Mouse (Mus musculus) MEL (cell line): ENCODE measurements around the gene Pank1. TPM values are rescaled to one million over a fixed set of nuclear protein-coding genes. Genes with fewer than 3 reads are reported as not detected.
A peak's percentile ranks its signal among the peaks of the same experiment; 100 is the strongest.

Source experiments
- DNase-seq: peaks from one replicate; pipeline ENCODE4 v3.0.0; 2011; ENCODE audit warnings: low read depth, low spot score
- H3K27ac ChIP-seq: 2 replicates; pipeline ENCODE4 v1.5.1; 2012; ENCODE audit warnings: low read depth, mild to moderate bottlenecking, control low read depth, low read length, moderate library complexity; ENCODE audit not compliant: control insufficient read depth
- H3K27me3 ChIP-seq, 2 experiments: fragments of 150-350 bp in 1 of 2; sonication (generic) in 1 of 2; 2 replicates each; pipeline ENCODE4 v1.6.1; 2012; ENCODE audit warnings: low read length in 2 of 2, mild to moderate bottlenecking in 2 of 2, improper control_type of control experiment in 1 of 2, moderate library complexity in 1 of 2; ENCODE audit not compliant: insufficient read depth in 2 of 2, control insufficient read depth in 1 of 2
- H3K36me3 ChIP-seq, 2 experiments: 2 replicates each; pipeline ENCODE4 v1.6.1; 2012 to 2014; ENCODE audit warnings: low read length in 2 of 2, improper control_type of control experiment in 1 of 2, inconsistent platforms in 1 of 2, mild to moderate bottlenecking in 1 of 2; ENCODE audit not compliant: insufficient read depth in 2 of 2, control insufficient read depth in 1 of 2
- H3K4me1 ChIP-seq, 2 experiments: fragments of 150-350 bp in 1 of 2; sonication (generic) in 1 of 2; 2 replicates each; pipeline ENCODE4 v1.6.1; 2012; ENCODE audit warnings: low read length in 2 of 2, improper control_type of control experiment in 1 of 2, mild to moderate bottlenecking in 1 of 2; ENCODE audit not compliant: insufficient read depth in 2 of 2, control insufficient read depth in 1 of 2
- H3K4me3 ChIP-seq, 2 experiments: fragments of 150-350 bp in 1 of 2; sonication (generic) in 1 of 2; 2 replicates each; pipeline ENCODE4 v1.5.1; 2012; ENCODE audit warnings: low read depth in 2 of 2, low read length in 2 of 2, mild to moderate bottlenecking in 2 of 2, moderate library complexity in 2 of 2, control low read depth in 1 of 2, improper control_type of control experiment in 1 of 2; ENCODE audit not compliant: control insufficient read depth in 1 of 2, insufficient read depth in 1 of 2
- H3K79me2 ChIP-seq: 2 replicates; pipeline ENCODE4 v1.6.1; 2012; ENCODE audit warnings: mild to moderate bottlenecking, low read length, moderate library complexity; ENCODE audit not compliant: control insufficient read depth, poor library complexity, insufficient read depth
- H3K9ac ChIP-seq: 2 replicates; pipeline ENCODE4 v1.6.1; 2012; ENCODE audit warnings: low read depth, mild to moderate bottlenecking, control low read depth, low read length, moderate library complexity; ENCODE audit not compliant: control insufficient read depth, poor library complexity, severe bottlenecking
- H3K9me3 ChIP-seq: fragments of 150-350 bp; sonication (generic); replicated peaks from 2 replicates; pipeline ENCODE4 v1.6.1; 2012; ENCODE audit warnings: mild to moderate bottlenecking, low read length, improper control_type of control experiment, moderate library complexity; ENCODE audit not compliant: insufficient read depth
- BHLHE40 ChIP-seq: IDR thresholded peaks from 2 replicates; pipeline ENCODE4 v1.6.1; 2012; ENCODE audit warnings: low read depth, mild to moderate bottlenecking, inconsistent platforms, low read length, improper control_type of control experiment, borderline replicate concordance
- CHD1 ChIP-seq: IDR thresholded peaks from 2 replicates; pipeline ENCODE4 v1.6.1; 2012; ENCODE audit warnings: low read depth, mild to moderate bottlenecking, inconsistent platforms, low read length, improper control_type of control experiment
- ELF1 ChIP-seq: IDR thresholded peaks from 2 replicates; pipeline ENCODE4 v1.6.1; 2014; ENCODE audit warnings: low read depth, mild to moderate bottlenecking, inconsistent platforms, low read length, improper control_type of control experiment, moderate library complexity
- ETS1 ChIP-seq: IDR thresholded peaks from 2 replicates; pipeline ENCODE4 v1.6.1; 2012; ENCODE audit warnings: low read depth, mild to moderate bottlenecking, inconsistent platforms, low read length, improper control_type of control experiment, moderate library complexity
- GATA1 ChIP-seq: IDR thresholded peaks from 2 replicates; pipeline ENCODE4 v1.6.1; 2011; ENCODE audit warnings: low read depth, low read length, improper control_type of control experiment
- KAT2A ChIP-seq: conservative IDR thresholded peaks from 2 replicates; pipeline ENCODE4 v1.6.1; 2012; ENCODE audit warnings: low read depth, low read length, improper control_type of control experiment, inconsistent platforms
- MYB ChIP-seq: IDR thresholded peaks from 2 replicates; pipeline ENCODE4 v1.6.1; 2011; ENCODE audit warnings: mild to moderate bottlenecking, low read depth, low read length, improper control_type of control experiment
- MYC ChIP-seq: IDR thresholded peaks from 2 replicates; pipeline ENCODE4 v1.6.1; 2011; ENCODE audit warnings: low read depth, mild to moderate bottlenecking, low read length, improper control_type of control experiment, moderate library complexity
- NELFE ChIP-seq: IDR thresholded peaks from 2 replicates; pipeline ENCODE4 v1.6.1; 2011; ENCODE audit warnings: low read depth, low read length, improper control_type of control experiment
- POLR2A ChIP-seq, 2 experiments: IDR thresholded peaks; 2 replicates each; pipeline ENCODE4 v1.6.1; 2011 to 2012; ENCODE audit warnings: low read length in 2 of 2, mild to moderate bottlenecking in 2 of 2, control low read depth in 1 of 2, improper control_type of control experiment in 1 of 2, low read depth in 1 of 2, moderate library complexity in 1 of 2; ENCODE audit not compliant: control insufficient read depth in 1 of 2, insufficient read depth in 1 of 2, poor library complexity in 1 of 2
- POLR2AphosphoS2 ChIP-seq: IDR thresholded peaks from 2 replicates; pipeline ENCODE4 v1.6.1; 2011; ENCODE audit warnings: low read length, improper control_type of control experiment
- POLR2AphosphoS5 ChIP-seq: IDR thresholded peaks from 2 replicates; pipeline ENCODE4 v1.6.1; 2012; ENCODE audit warnings: low read depth, borderline replicate concordance, mild to moderate bottlenecking, inconsistent platforms, low read length, moderate library complexity, mixed read lengths
- RAD21 ChIP-seq: IDR thresholded peaks from 2 replicates; pipeline ENCODE4 v1.6.1; 2011; ENCODE audit warnings: mild to moderate bottlenecking, low read depth, low read length, improper control_type of control experiment
- RCOR1 ChIP-seq: IDR thresholded peaks from 2 replicates; pipeline ENCODE4 v1.6.1; 2012; ENCODE audit warnings: low read depth, mild to moderate bottlenecking, inconsistent platforms, low read length, improper control_type of control experiment
- TBP ChIP-seq: IDR thresholded peaks from 2 replicates; pipeline ENCODE4 v1.8.0; 2011; ENCODE audit warnings: low read depth, low read length, improper control_type of control experiment
- TCF12 ChIP-seq: IDR thresholded peaks from 2 replicates; pipeline ENCODE4 v1.6.1; 2014; ENCODE audit warnings: low read depth, mild to moderate bottlenecking, inconsistent platforms, low read length, improper control_type of control experiment, moderate library complexity
- UBTF ChIP-seq: IDR thresholded peaks from 2 replicates; pipeline ENCODE4 v1.6.1; 2012; ENCODE audit warnings: low read depth, mild to moderate bottlenecking, inconsistent platforms, low read length, improper control_type of control experiment, moderate library complexity, borderline replicate concordance; ENCODE audit not compliant: insufficient read depth
- USF2 ChIP-seq, 2 experiments: IDR thresholded peaks; 2 replicates each; pipeline ENCODE4 v1.6.1; 2011 to 2012; ENCODE audit warnings: improper control_type of control experiment in 2 of 2, low read length in 2 of 2, borderline replicate concordance in 1 of 2, inconsistent platforms in 1 of 2, low read depth in 1 of 2, mild to moderate bottlenecking in 1 of 2; ENCODE audit not compliant: insufficient read depth in 1 of 2
- ZNF384 ChIP-seq: IDR thresholded peaks from 2 replicates; pipeline ENCODE4 v1.6.1; 2012; ENCODE audit warnings: low read depth, mild to moderate bottlenecking, inconsistent platforms, low read length, improper control_type of control experiment
- polyA plus RNA-seq, 2 experiments: library from polyadenylated mRNA; stranded (reverse) in 1 of 2; unstranded in 1 of 2; fragments of >175 nt in 1 of 2; fragments of >200 nt in 1 of 2; gene quantifications; 2 replicates each; pipeline versions ENCODE4 v1.2.1 to v1.2.4; 2012; ENCODE audit warnings: low replicate concordance in 2 of 2, low read depth in 1 of 2; ENCODE audit not compliant: insufficient read length in 2 of 2, insufficient read depth in 1 of 2, missing spikeins in 1 of 2
- total RNA-seq: library from RNA; depleted of rRNA; stranded (reverse); fragments of 300-350 nt; gene quantifications from 2 replicates; pipeline ENCODE4 v1.2.3, GENCODE M21; 2012

The Pank1 gene
- total and polyA plus RNA-seq, 3 experiments = 7.2 to 7.6 TPM; not detected in 1

- no peaks in the 10 kb centered on the region; a peak in 1 of 4 replicates for H3K36me3 ChIP-seq
- TF ChIP-seq RAD21 = no peak
- TF ChIP-seq USF2 (IDR thresholded peaks at IDR 0.05; ENCODE audit: borderline replicate concordance in 1 of 2, insufficient read depth in 1 of 2, low read depth in 1 of 2, low read length in 2 of 2) = no peak
- no peak for TF ChIP-seq POLR2AphosphoS2
- no peak for TF ChIP-seq ZNF384
- no peak for TF ChIP-seq MYC
- TF ChIP-seq CHD1 = no peak
- TF ChIP-seq TCF12 = no peak
- TF ChIP-seq POLR2AphosphoS5 = no peak
- no peak for TF ChIP-seq UBTF
- TF ChIP-seq GATA1 = no peak
- TF ChIP-seq KAT2A = no peak
- no peak for TF ChIP-seq ELF1
- no peak for TF ChIP-seq NELFE
- no peak for TF ChIP-seq BHLHE40
- TF ChIP-seq, all 39 proteins: peak for 0
- Histone ChIP-seq H3K4me3 (no peak overlapping the region), H3K79me2 (no peaks in the 10 kb centered on the region), H3K27ac (no peak overlapping the region), H3K9me3 (no peaks in the 10 kb centered on the region), H3K27me3 (no peaks in the 10 kb centered on the region), H3K4me1 (no peaks in the 10 kb centered on the region; a peak in 1 of 4 replicates), H3K9ac (no peak overlapping the region)
- no peak for DNase-seq
Measured at GRCm38 (mm10) chr19:34890981-34891380, 11.7 kb upstream of the Pank1 start.

- H3K9ac ChIP-seq = no peak overlapping the region
- H3K79me2 ChIP-seq = no peaks in the 10 kb centered on the region
- no peak overlapping the region for H3K27ac ChIP-seq
- TF ChIP-seq USF2 (IDR thresholded peaks at IDR 0.05; ENCODE audit: borderline replicate concordance in 1 of 2, insufficient read depth in 1 of 2, low read depth in 1 of 2, low read length in 2 of 2) (no peak), POLR2A (IDR thresholded peaks at IDR 0.05; ENCODE audit: control insufficient read depth in 1 of 2, insufficient read depth in 1 of 2, low read depth in 1 of 2, low read length in 2 of 2, poor library complexity in 1 of 2) (no peak), ETS1 (no peak), MYB (no peak), RCOR1 (no peak), UBTF (no peak), NELFE (no peak), TBP (peak; percentile 70), MYC (no peak)
- DNase-seq = no peak
- no peak overlapping the region for H3K4me3 ChIP-seq
- no peaks in the 10 kb centered on the region for H3K27me3 ChIP-seq
- peaks cover 0 to 28% of the 10 kb centered on the region in 2 experiments; a peak in 2 of 4 replicates for H3K36me3 ChIP-seq
- H3K4me1 ChIP-seq = peaks cover 17 to 26% of the 10 kb centered on the region in 2 experiments
- H3K9me3 ChIP-seq = no peaks in the 10 kb centered on the region
Measured at GRCm38 (mm10) chr19:34886324-34886723, 7.1 kb upstream of the Pank1 start.
